Mouse (Mus musculus): Measurements from ENCODE around the gene Gngt2. TPM values are rescaled to one million over a fixed set of nuclear protein-coding genes. Genes with fewer than 3 reads are reported as not detected.

Gene Gngt2
- polyA plus RNA-seq, 1 experiment from 2014 or later = 9.8 TPM

GRCm38 (mm10) chr11:95850898-95851297, 13.9 kb downstream of the Gngt2 start:
- H3K4me3 ChIP-seq (ENCODE audit: low read depth, low read length) = no peak overlapping the region
- ATAC-seq (ENCODE audit: insufficient number of reproducible peaks, low FRiP score, low TSS enrichment, low read depth) = no peak
- WGBS = 85% methylated on average over 2 of the region's 2 CpGs
- H3K4me2 ChIP-seq (ENCODE audit: low read depth, severe bottlenecking) = no peak overlapping the region
- no peak for DNase-seq (ENCODE audit: low spot score)
- no peaks in the 10 kb centered on the region for H3K9me3 ChIP-seq (ENCODE audit: control insufficient read depth, low read length)
- no peaks in the 10 kb centered on the region for H3K4me1 ChIP-seq (ENCODE audit: control insufficient read depth, insufficient read depth, low read length)
- H3K27ac ChIP-seq (replicated peaks; ENCODE audit: low read depth, low read length) = no peak overlapping the region
- no peak overlapping the region for H3K9ac ChIP-seq (ENCODE audit: low read length)
- no peaks in the 10 kb centered on the region for H3K36me3 ChIP-seq (ENCODE audit: control insufficient read depth, insufficient read depth, low read length)
- H3K27me3 ChIP-seq (ENCODE audit: control insufficient read depth, insufficient read depth, low read length) = no peaks in the 10 kb centered on the region

DNA sequence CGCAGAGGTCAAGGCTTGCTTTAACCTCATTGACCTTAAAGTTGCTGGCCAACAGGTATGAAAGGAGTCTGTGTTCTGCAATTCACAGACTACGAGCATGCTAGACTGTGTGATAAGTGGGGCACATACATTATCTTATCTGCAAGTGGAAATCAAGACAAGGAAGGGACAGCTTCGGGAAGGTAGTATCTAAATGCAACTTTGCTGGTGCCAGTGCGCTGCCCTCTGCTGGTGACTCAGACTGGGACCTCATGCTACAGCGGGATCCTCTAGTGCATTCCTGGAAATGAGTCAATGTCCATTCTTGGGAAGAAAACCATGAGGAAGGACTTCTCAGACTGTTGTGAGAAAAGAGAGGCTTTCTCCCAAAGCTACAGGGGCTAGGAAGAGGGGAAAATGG, 16.7 kb downstream of the Gngt2 start:
- Histone ChIP-seq H3K27ac (replicated peaks; ENCODE audit: low read depth, low read length) (no peak overlapping the region), H3K9ac (ENCODE audit: low read length) (no peak overlapping the region), H3K36me3 (ENCODE audit: control insufficient read depth, insufficient read depth, low read length) (no peaks in the 10 kb centered on the region), H3K4me2 (ENCODE audit: low read depth, severe bottlenecking) (no peak overlapping the region), H3K4me3 (ENCODE audit: low read depth, low read length) (no peak overlapping the region), H3K4me1 (ENCODE audit: control insufficient read depth, insufficient read depth, low read length) (no peaks in the 10 kb centered on the region), H3K9me3 (ENCODE audit: control insufficient read depth, low read length) (no peaks in the 10 kb centered on the region), H3K27me3 (ENCODE audit: control insufficient read depth, insufficient read depth, low read length) (no peaks in the 10 kb centered on the region)
- no peak for ATAC-seq (ENCODE audit: insufficient number of reproducible peaks, low FRiP score, low TSS enrichment, low read depth)
- WGBS = 64% methylated on average over 5 of the region's 5 CpGs
- peak; percentile 38 for DNase-seq (ENCODE audit: low spot score)

- H3K9ac ChIP-seq (ENCODE audit: low read length) = no peak overlapping the region
- H3K36me3 ChIP-seq (ENCODE audit: control insufficient read depth, insufficient read depth, low read length) = no peaks in the 10 kb centered on the region
- 84% methylated on average over 4 of the region's 4 CpGs for WGBS
- H3K27me3 ChIP-seq (ENCODE audit: control insufficient read depth, insufficient read depth, low read length) = no peaks in the 10 kb centered on the region
- ATAC-seq (ENCODE audit: insufficient number of reproducible peaks, low FRiP score, low TSS enrichment, low read depth) (no peak), DNase-seq (ENCODE audit: low spot score) (no peak)
- H3K9me3 ChIP-seq (ENCODE audit: control insufficient read depth, low read length) = no peaks in the 10 kb centered on the region
- peak overlapping the region; percentile 79; the same call in 1 of the 2 replicates for H3K4me2 ChIP-seq (ENCODE audit: low read depth, severe bottlenecking)
- H3K4me3 ChIP-seq (ENCODE audit: low read depth, low read length) = no peak overlapping the region
- no peak overlapping the region for H3K27ac ChIP-seq (replicated peaks; ENCODE audit: low read depth, low read length)
- H3K4me1 ChIP-seq (ENCODE audit: control insufficient read depth, insufficient read depth, low read length) = no peaks in the 10 kb centered on the region
Measured at GRCm38 (mm10) chr11:95857306-95857705, 20.3 kb downstream of the Gngt2 start.

- Histone ChIP-seq H3K4me1 (ENCODE audit: control insufficient read depth, insufficient read depth, low read length) (no peaks in the 10 kb centered on the region), H3K27me3 (ENCODE audit: control insufficient read depth, insufficient read depth, low read length) (no peaks in the 10 kb centered on the region), H3K9ac (ENCODE audit: low read length) (peak overlapping the region; percentile 58), H3K4me3 (ENCODE audit: low read depth, low read length) (peak overlapping the region; percentile 68), H3K27ac (replicated peaks; ENCODE audit: low read depth, low read length) (no peak overlapping the region; the same call in 1 of the 2 replicates), H3K4me2 (ENCODE audit: low read depth, severe bottlenecking) (peak overlapping the region; percentile 79), H3K36me3 (ENCODE audit: control insufficient read depth, insufficient read depth, low read length) (no peaks in the 10 kb centered on the region), H3K9me3 (ENCODE audit: control insufficient read depth, low read length) (no peaks in the 10 kb centered on the region)
- no peak for DNase-seq (ENCODE audit: low spot score)
- ATAC-seq (ENCODE audit: insufficient number of reproducible peaks, low FRiP score, low TSS enrichment, low read depth) = no peak; the same call in 1 of the 2 replicates
- WGBS = 24% methylated on average over 21 of the region's 21 CpGs
Measured at GRCm38 (mm10) chr11:95857716-95858527, 20.9 kb downstream of the Gngt2 start.

DNA sequence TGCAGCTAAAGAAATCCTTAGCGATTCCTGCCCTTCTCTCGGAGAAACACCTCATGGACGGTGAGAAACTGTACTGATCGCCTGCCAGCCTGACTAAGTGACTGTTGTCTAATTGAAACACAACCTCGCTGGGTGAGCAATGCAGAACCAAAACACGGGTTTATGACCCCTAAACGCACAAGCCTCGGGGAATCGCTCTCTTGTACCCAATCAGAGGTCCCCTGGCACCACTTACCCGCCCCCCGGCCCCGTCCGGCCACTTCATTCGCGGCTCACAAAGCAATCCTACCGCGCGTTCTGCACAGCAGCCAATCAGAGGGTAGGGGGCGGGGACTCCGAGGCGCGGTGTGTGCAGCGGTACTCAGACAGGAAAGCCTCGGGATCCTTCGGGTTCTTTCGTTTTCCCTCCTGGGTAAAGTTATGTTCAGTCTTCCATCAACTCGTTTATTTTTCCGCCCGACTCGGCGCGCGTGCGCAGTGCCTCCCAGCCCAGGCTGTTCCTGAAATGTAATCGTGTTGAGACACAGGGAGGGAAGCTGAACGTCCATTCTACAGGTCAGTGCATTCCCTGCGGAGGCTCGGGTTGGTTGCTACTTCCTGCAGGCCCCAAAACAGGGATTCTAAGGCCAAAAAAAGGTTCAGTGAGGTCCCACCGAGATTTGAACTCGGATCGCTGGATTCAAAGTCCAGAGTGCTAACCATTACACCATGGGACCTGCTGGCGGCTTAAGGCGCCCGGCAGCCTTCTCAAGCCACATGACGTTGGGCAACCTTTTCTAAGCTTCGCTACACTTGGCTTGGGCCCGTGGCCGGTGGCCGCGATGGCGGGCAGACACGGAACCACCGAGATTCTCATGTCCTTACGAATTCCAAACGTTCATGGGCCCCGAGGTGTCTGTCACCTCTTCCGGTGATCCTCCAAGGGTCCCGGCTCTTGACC, 21.8 kb downstream of the Gngt2 start:
- Histone ChIP-seq H3K9ac (ENCODE audit: low read length) (peak overlapping the region; percentile 58), H3K27ac (replicated peaks; ENCODE audit: low read depth, low read length) (peak overlapping the region; percentile 80), H3K4me1 (ENCODE audit: control insufficient read depth, insufficient read depth, low read length) (no peaks in the 10 kb centered on the region), H3K9me3 (ENCODE audit: control insufficient read depth, low read length) (no peaks in the 10 kb centered on the region), H3K36me3 (ENCODE audit: control insufficient read depth, insufficient read depth, low read length) (no peaks in the 10 kb centered on the region), H3K4me3 (ENCODE audit: low read depth, low read length) (peak overlapping the region; percentile 68), H3K27me3 (ENCODE audit: control insufficient read depth, insufficient read depth, low read length) (no peaks in the 10 kb centered on the region), H3K4me2 (ENCODE audit: low read depth, severe bottlenecking) (peak overlapping the region; percentile 79)
- under 1% methylated on average over 58 of the region's 58 CpGs for WGBS
- DNase-seq (ENCODE audit: low spot score) = peak; percentile 98
- ATAC-seq (ENCODE audit: insufficient number of reproducible peaks, low FRiP score, low TSS enrichment, low read depth) = peak; percentile 97

DNA sequence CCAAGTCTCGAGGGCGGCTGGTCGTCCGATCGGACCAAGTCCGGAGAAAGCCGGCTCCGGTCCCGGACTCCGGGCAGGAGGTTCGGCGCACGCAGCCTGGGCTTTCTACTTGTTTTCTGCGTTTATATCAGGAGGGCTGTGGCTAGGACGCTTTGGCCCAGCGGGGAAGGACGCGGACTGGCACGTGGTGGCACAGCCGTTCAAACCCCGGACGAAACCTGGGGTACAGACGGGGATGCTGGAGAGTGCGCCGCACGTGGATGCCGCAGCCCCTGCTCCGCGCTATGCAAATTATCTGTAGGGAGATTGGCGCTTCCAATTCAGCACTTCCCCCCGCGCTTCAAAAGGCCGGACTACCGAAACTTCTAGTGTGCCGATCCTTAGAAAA, 22.4 kb downstream of the Gngt2 start:
- ATAC-seq (ENCODE audit: insufficient number of reproducible peaks, low FRiP score, low TSS enrichment, low read depth) = peak; percentile 46; the same call in 1 of the 2 replicates
- Histone ChIP-seq H3K27ac (replicated peaks; ENCODE audit: low read depth, low read length) (peak overlapping the region; percentile 80), H3K4me3 (ENCODE audit: low read depth, low read length) (peak overlapping the region; percentile 68), H3K9ac (ENCODE audit: low read length) (peak overlapping the region; percentile 58; the same call in 1 of the 2 replicates), H3K9me3 (ENCODE audit: control insufficient read depth, low read length) (no peaks in the 10 kb centered on the region), H3K36me3 (ENCODE audit: control insufficient read depth, insufficient read depth, low read length) (no peaks in the 10 kb centered on the region), H3K4me1 (ENCODE audit: control insufficient read depth, insufficient read depth, low read length) (no peaks in the 10 kb centered on the region), H3K27me3 (ENCODE audit: control insufficient read depth, insufficient read depth, low read length) (no peaks in the 10 kb centered on the region), H3K4me2 (ENCODE audit: low read depth, severe bottlenecking) (peak overlapping the region; percentile 79)
- DNase-seq (ENCODE audit: low spot score) = peak; percentile 80
- under 1% methylated on average over 35 of the region's 35 CpGs for WGBS

GRCm38 (mm10) chr11:95860071-95860490, 23.1 kb downstream of the Gngt2 start:
- Histone ChIP-seq H3K9ac (ENCODE audit: low read length) (no peak overlapping the region), H3K27ac (replicated peaks; ENCODE audit: low read depth, low read length) (no peak overlapping the region), H3K27me3 (ENCODE audit: control insufficient read depth, insufficient read depth, low read length) (no peaks in the 10 kb centered on the region), H3K4me1 (ENCODE audit: control insufficient read depth, insufficient read depth, low read length) (no peaks in the 10 kb centered on the region), H3K4me2 (ENCODE audit: low read depth, severe bottlenecking) (peak overlapping the region; percentile 79), H3K9me3 (ENCODE audit: control insufficient read depth, low read length) (no peaks in the 10 kb centered on the region), H3K36me3 (ENCODE audit: control insufficient read depth, insufficient read depth, low read length) (no peaks in the 10 kb centered on the region), H3K4me3 (ENCODE audit: low read depth, low read length) (peak overlapping the region; percentile 68)
- ATAC-seq (ENCODE audit: insufficient number of reproducible peaks, low FRiP score, low TSS enrichment, low read depth) (no peak), DNase-seq (ENCODE audit: low spot score) (no peak)
- 34% methylated on average over 3 of the region's 3 CpGs for WGBS

GRCm38 (mm10) chr11:95861397-95861796, 24.4 kb downstream of the Gngt2 start:
- H3K4me2 ChIP-seq (ENCODE audit: low read depth, severe bottlenecking) = no peak overlapping the region
- H3K36me3 ChIP-seq (ENCODE audit: control insufficient read depth, insufficient read depth, low read length) = no peaks in the 10 kb centered on the region
- ATAC-seq (ENCODE audit: insufficient number of reproducible peaks, low FRiP score, low TSS enrichment, low read depth) (no peak), DNase-seq (ENCODE audit: low spot score) (no peak)
- no peak overlapping the region for H3K4me3 ChIP-seq (ENCODE audit: low read depth, low read length)
- H3K4me1 ChIP-seq (ENCODE audit: control insufficient read depth, insufficient read depth, low read length) = no peaks in the 10 kb centered on the region
- H3K9me3 ChIP-seq (ENCODE audit: control insufficient read depth, low read length) = no peaks in the 10 kb centered on the region
- no peak overlapping the region for H3K9ac ChIP-seq (ENCODE audit: low read length)
- WGBS = 95% methylated on average over 8 of the region's 8 CpGs
- H3K27me3 ChIP-seq (ENCODE audit: control insufficient read depth, insufficient read depth, low read length) = no peaks in the 10 kb centered on the region
- no peak overlapping the region for H3K27ac ChIP-seq (replicated peaks; ENCODE audit: low read depth, low read length)

Data from limb, embryonic 11.5 days (tissue).